Mouse (Mus musculus) testis, adult 2 months (tissue): ENCODE results near the gene Mcm9.

ENCODE experiments used
- CTCF ChIP-seq: fragments of 200-500 bp; IDR thresholded peaks from 2 replicates; pipeline ENCODE4 v1.5.1; 2012; ENCODE audit warnings: low read depth, mild to moderate bottlenecking, inconsistent platforms, low read length, moderate library complexity; ENCODE audit not compliant: control insufficient read depth, insufficient read depth, insufficient replicate concordance
- POLR2A ChIP-seq: fragments of 200-500 bp; IDR thresholded peaks from 2 replicates; pipeline ENCODE4 v1.6.1; 2012; ENCODE audit warnings: low read depth, mild to moderate bottlenecking, inconsistent platforms, low read length, moderate library complexity; ENCODE audit not compliant: control insufficient read depth

DNA sequence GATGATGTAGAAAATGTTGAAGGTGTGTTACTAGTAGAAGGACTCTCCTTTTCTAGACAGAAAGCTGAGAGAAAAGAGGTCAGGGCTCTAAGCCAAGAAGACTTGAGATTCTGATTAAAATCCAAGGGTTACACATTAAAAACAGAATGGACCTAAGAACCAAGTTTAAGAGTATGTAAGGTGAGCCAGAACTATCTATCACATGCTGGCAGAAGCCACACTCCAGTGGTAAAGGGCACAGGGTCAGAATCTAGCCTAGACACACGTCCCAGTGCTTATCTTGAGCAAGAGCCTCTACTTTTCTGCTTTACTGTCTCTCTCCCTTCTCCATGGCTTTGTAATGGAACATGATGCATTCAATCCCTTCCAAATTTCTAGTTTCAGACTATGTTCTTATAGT lies 16.3 kb downstream of the Mcm9 start:
- TF ChIP-seq CTCF (no peak), POLR2A (no peak)
